Mouse (Mus musculus) liver, adult (tissue): ENCODE measurements at regions not wholly inside any gene's neighbourhood (a gene's known extent, or its start where the extent isn't known, plus 50 kb on each side); places are given as distances from the start of the nearest gene placed in this dataset.

Source experiments
- GATA4 ChIP-seq: IDR thresholded peaks from 2 replicates; pipeline ENCODE4 v1.6.1; 2014; ENCODE audit warnings: mild to moderate bottlenecking, low read length; ENCODE audit not compliant: insufficient replicate concordance

- no peak for TF ChIP-seq GATA4
Measured at GRCm38 (mm10) chr9:47223536-47223935, 225.0 kb downstream of the Gm4791 start.

- no peak for TF ChIP-seq GATA4
Measured at GRCm38 (mm10) chr9:47224249-47224648, 225.7 kb downstream of the Gm4791 start.

- TF ChIP-seq GATA4: no peak
Measured at GRCm38 (mm10) chr9:47226476-47227271, 228.1 kb downstream of the Gm4791 start.

- no peak for TF ChIP-seq GATA4
Measured at GRCm38 (mm10) chr9:47227298-47227697, 228.8 kb downstream of the Gm4791 start.

GRCm38 (mm10) chr9:47228736-47229135 lies 230.2 kb downstream of the Gm4791 start:
- no peak for TF ChIP-seq GATA4

GRCm38 (mm10) chr9:47229296-47229695 lies 230.8 kb downstream of the Gm4791 start:
- no peak for TF ChIP-seq GATA4

GRCm38 (mm10) chr9:47240950-47241349 lies 242.4 kb downstream of the Gm4791 start:
- no peak for TF ChIP-seq GATA4

- no peak for TF ChIP-seq GATA4
Measured at GRCm38 (mm10) chr9:47242051-47242450, 243.5 kb downstream of the Gm4791 start.

- TF ChIP-seq GATA4: no peak
Measured at GRCm38 (mm10) chr9:47242526-47242925, 244.0 kb downstream of the Gm4791 start.

GRCm38 (mm10) chr9:47249029-47249428 lies 250.5 kb downstream of the Gm4791 start:
- no peak for TF ChIP-seq GATA4

GRCm38 (mm10) chr9:47251160-47251559 lies 252.6 kb downstream of the Gm4791 start:
- no peak for TF ChIP-seq GATA4

- no peak for TF ChIP-seq GATA4
Measured at GRCm38 (mm10) chr9:47253836-47254657, 255.5 kb downstream of the Gm4791 start.

- no peak for TF ChIP-seq GATA4
Measured at GRCm38 (mm10) chr9:47265946-47266490, 264.0 kb upstream of the Cadm1 start.

GRCm38 (mm10) chr9:47276303-47277005 lies 253.5 kb upstream of the Cadm1 start:
- no peak for TF ChIP-seq GATA4

- TF ChIP-seq GATA4: no peak
Measured at GRCm38 (mm10) chr9:47279410-47279809, 250.6 kb upstream of the Cadm1 start.

- TF ChIP-seq GATA4: no peak
Measured at GRCm38 (mm10) chr9:47280146-47280545, 249.8 kb upstream of the Cadm1 start.

- TF ChIP-seq GATA4: no peak
Measured at GRCm38 (mm10) chr9:47280598-47280997, 249.4 kb upstream of the Cadm1 start.
